Mouse (Mus musculus): ENCODE data around the gene Ager.

Ager gene

GRCm38 (mm10) chr17:34601796-34602195 lies 4.1 kb downstream of the Ager start:
- in situ Hi-C loops (cut with MboI; ENCODE audit: unreplicated experiment in 2 of 2): no loop called here

GRCm38 (mm10) chr17:34603375-34604060 lies 5.9 kb downstream of the Ager start, which contains the start of gene Rnf5:
Gene Rnf5, minus strand, starts transcription at chr17:34603690.
- in situ Hi-C loops (cut with MboI; ENCODE audit: unreplicated experiment in 2 of 2): no loop called here

- in situ Hi-C loops (cut with MboI; ENCODE audit: unreplicated experiment in 2 of 2): no loop called here
Observed at GRCm38 (mm10) chr17:34604061-34604508, 6.4 kb downstream of the Ager start, which contains the start of gene Agpat1. Gene Agpat1, plus strand, starts transcription at chr17:34604262.

GRCm38 (mm10) chr17:34604511-34605237 lies 7.0 kb downstream of the Ager start:
- in situ Hi-C loops (cut with MboI; ENCODE audit: unreplicated experiment in 2 of 2): no loop called here

- in situ Hi-C loops (cut with MboI; ENCODE audit: unreplicated experiment in 2 of 2): no loop called here
Observed at GRCm38 (mm10) chr17:34605609-34606008, 7.9 kb downstream of the Ager start.

- in situ Hi-C loops (cut with MboI; ENCODE audit: unreplicated experiment in 2 of 2): no loop called here
Observed at GRCm38 (mm10) chr17:34606186-34607039, 8.8 kb downstream of the Ager start.

- in situ Hi-C loops (cut with MboI; ENCODE audit: unreplicated experiment in 2 of 2): no loop called here
Observed at GRCm38 (mm10) chr17:34607997-34608396, 10.3 kb downstream of the Ager start.

GRCm38 (mm10) chr17:34611050-34611449 lies 13.4 kb downstream of the Ager start:
- in situ Hi-C loops (cut with MboI; ENCODE audit: unreplicated experiment in 2 of 2): no loop called here

- in situ Hi-C loops (cut with MboI; ENCODE audit: unreplicated experiment in 2 of 2): no loop called here
Observed at GRCm38 (mm10) chr17:34613054-34613645, 15.5 kb downstream of the Ager start.

GRCm38 (mm10) chr17:34613830-34614229 lies 16.2 kb downstream of the Ager start:
- in situ Hi-C loops (cut with MboI; ENCODE audit: unreplicated experiment in 2 of 2): no loop called here

GRCm38 (mm10) chr17:34615871-34616270 lies 18.2 kb downstream of the Ager start, which contains the start of gene Egfl8:
Gene Egfl8, minus strand, starts transcription at chr17:34615971.
- in situ Hi-C loops (cut with MboI; ENCODE audit: unreplicated experiment in 2 of 2): loop anchor here (5.0 kb wide), 2 partner anchors 49 to 174 kb away; no protein-coding TSS in a partner anchor

GRCm38 (mm10) chr17:34618999-34619398 lies 21.3 kb downstream of the Ager start:
- in situ Hi-C loops (cut with MboI; ENCODE audit: unreplicated experiment in 2 of 2): loop anchor here (5.0 kb wide), 2 partner anchors 52 to 177 kb away; no protein-coding TSS in a partner anchor

- in situ Hi-C loops (cut with MboI; ENCODE audit: unreplicated experiment in 2 of 2): no loop called here
Observed at GRCm38 (mm10) chr17:34621006-34621405, 23.3 kb downstream of the Ager start.

GRCm38 (mm10) chr17:34623161-34623560 lies 25.5 kb downstream of the Ager start:
- in situ Hi-C loops (cut with MboI; ENCODE audit: unreplicated experiment in 2 of 2): no loop called here

GRCm38 (mm10) chr17:34624981-34625380 lies 27.3 kb downstream of the Ager start:
- in situ Hi-C loops (cut with MboI; ENCODE audit: unreplicated experiment in 2 of 2): loop anchor here (5.0 to 25.0 kb wide), 2 partner anchors 87 to 312 kb away; partner anchors contain the start of gene Neu1 (in 1 of the 2)

GRCm38 (mm10) chr17:34626062-34626772 lies 28.6 kb downstream of the Ager start:
- in situ Hi-C loops (cut with MboI; ENCODE audit: unreplicated experiment in 2 of 2): loop anchor here (5.0 to 25.0 kb wide), 2 partner anchors 86 to 311 kb away; partner anchors contain the start of gene Neu1 (in 1 of the 2)

GRCm38 (mm10) chr17:34626773-34627092 lies 29.1 kb downstream of the Ager start:
- in situ Hi-C loops (cut with MboI; ENCODE audit: unreplicated experiment in 2 of 2): loop anchor here (5.0 to 25.0 kb wide), 2 partner anchors 86 to 311 kb away; partner anchors contain the start of gene Neu1 (in 1 of the 2)

- in situ Hi-C loops (cut with MboI; ENCODE audit: unreplicated experiment in 2 of 2): loop anchor here (5.0 to 25.0 kb wide), 2 partner anchors 85 to 310 kb away; partner anchors contain the start of gene Neu1 (in 1 of the 2)
Observed at GRCm38 (mm10) chr17:34627093-34627942, 29.7 kb downstream of the Ager start.
